Mouse (Mus musculus): ENCODE results near the gene Ide. TPM values are rescaled to one million over a fixed set of nuclear protein-coding genes. Genes with fewer than 3 reads are reported as not detected.

The Ide gene
- polyA plus RNA-seq, 1 experiment = 24.7 TPM

DNA sequence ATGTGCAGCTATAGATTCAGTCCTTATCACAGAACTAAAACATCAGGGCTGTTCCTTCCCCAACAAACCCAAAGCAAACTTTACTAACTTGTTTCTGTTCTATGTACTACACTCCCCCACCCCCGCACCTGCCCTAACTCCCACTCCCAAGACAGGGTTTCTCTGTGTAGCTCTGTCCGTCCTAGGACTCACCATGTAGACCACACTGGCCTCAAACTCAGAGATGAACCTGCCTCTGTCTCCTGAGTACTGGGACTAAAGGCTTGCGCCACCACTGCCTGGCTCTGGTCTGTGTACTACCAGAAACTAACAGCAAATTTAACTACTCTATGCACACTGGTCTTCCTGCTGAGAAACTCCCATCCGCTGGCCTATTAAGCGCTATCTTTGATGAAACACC lies 32.8 kb downstream of the Ide start:
- no peak for DNase-seq (ENCODE audit: low read depth)
- no peak for TF ChIP-seq CTCF (IDR thresholded peaks at IDR 0.05; ENCODE audit: borderline replicate concordance, extremely low read depth, insufficient read depth, insufficient read length)
- no peak for TF ChIP-seq POLR2A (IDR thresholded peaks at IDR 0.05; ENCODE audit: borderline replicate concordance, extremely low read depth, insufficient read depth, insufficient read length, poor library complexity, severe bottlenecking)

DNA sequence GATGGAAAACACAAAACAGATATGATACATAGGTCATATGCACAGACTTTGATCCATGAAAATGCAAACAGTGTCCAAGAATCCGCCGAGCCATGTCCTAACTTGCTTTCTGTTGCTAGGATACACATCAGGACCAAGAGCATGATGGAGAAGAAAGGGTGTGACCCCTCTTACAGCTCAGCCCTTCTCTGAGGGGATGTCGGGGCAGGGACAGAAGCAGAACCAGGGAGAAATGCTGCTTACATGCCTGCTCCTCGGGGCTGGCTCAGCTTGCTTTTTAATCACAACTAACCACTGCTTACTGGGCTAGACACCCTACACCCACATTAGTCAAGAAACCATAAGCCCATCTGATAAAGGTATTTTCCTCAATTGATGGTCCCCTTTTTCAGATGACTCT lies 33.6 kb downstream of the Ide start:
- TF ChIP-seq CTCF (IDR thresholded peaks at IDR 0.05; ENCODE audit: borderline replicate concordance, extremely low read depth, insufficient read depth, insufficient read length) (no peak), POLR2A (IDR thresholded peaks at IDR 0.05; ENCODE audit: borderline replicate concordance, extremely low read depth, insufficient read depth, insufficient read length, poor library complexity, severe bottlenecking) (no peak)
- peak; percentile 30 for DNase-seq (ENCODE audit: low read depth)

DNA sequence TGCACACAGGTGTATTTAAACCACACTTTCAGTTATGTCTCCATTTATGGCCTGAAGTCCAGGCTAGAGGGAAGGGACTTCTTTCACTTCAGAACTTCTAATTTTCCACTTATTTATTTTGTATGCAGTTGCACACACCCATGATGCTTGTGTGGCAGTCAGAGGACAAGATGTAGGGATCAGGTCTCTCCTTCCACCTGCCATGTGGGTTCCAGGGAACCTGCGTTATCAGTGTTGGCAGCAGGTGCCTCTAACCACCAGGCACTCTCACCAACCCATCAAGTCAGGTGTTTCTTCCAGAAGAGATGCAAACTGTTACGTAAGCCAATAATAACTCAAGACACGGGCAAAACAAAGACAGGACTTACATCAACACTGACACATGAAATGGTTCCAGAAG lies 35.9 kb downstream of the Ide start:
- TF ChIP-seq CTCF (IDR thresholded peaks at IDR 0.05; ENCODE audit: borderline replicate concordance, extremely low read depth, insufficient read depth, insufficient read length) (no peak), POLR2A (IDR thresholded peaks at IDR 0.05; ENCODE audit: borderline replicate concordance, extremely low read depth, insufficient read depth, insufficient read length, poor library complexity, severe bottlenecking) (no peak)
- no peak for DNase-seq (ENCODE audit: low read depth)

DNA sequence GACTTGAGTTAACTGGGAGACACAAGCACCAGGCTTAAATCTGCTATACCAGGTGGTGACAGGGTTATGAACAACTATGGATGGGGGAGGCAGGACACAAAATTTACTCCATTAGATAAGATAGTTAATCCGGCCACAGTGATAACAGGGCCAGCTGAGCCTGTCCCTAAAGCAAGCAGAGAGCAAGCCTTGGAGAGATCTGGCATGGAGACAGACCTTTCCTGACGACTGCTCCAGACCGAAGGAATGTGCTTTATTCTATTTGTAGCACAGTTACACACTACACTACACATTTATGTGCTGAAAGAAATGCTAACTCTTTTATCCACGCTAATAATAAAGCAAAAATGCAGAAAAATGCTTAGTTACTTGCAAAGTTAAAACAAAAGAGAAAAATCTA lies 46.0 kb downstream of the Ide start:
- no peak for TF ChIP-seq POLR2A (IDR thresholded peaks at IDR 0.05; ENCODE audit: borderline replicate concordance, extremely low read depth, insufficient read depth, insufficient read length, poor library complexity, severe bottlenecking)
- TF ChIP-seq CTCF (IDR thresholded peaks at IDR 0.05; ENCODE audit: borderline replicate concordance, extremely low read depth, insufficient read depth, insufficient read length) = no peak
- no peak for DNase-seq (ENCODE audit: low read depth)

DNA sequence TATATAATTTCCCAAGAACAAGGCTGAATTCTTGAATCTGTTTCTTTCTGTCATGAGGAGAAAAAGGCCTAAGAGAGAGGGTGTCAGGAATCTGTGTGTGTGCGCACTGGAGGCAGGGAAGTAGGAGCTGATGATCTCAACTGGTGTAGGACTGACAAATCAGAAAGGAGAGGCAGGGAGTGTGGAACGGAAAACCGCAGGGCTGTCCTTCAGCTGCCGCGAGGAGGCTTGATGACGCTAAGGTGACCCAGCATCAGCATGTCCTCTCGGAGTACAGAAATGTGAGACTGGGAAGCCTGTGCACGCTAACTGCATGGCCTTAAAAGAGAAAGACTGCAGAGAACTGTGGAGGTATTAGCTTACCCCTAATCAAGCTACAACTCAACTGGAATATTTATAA lies 46.7 kb downstream of the Ide start:
- TF ChIP-seq CTCF (IDR thresholded peaks at IDR 0.05; ENCODE audit: borderline replicate concordance, extremely low read depth, insufficient read depth, insufficient read length) (no peak), POLR2A (IDR thresholded peaks at IDR 0.05; ENCODE audit: borderline replicate concordance, extremely low read depth, insufficient read depth, insufficient read length, poor library complexity, severe bottlenecking) (no peak)
- no peak for DNase-seq (ENCODE audit: low read depth)

DNA sequence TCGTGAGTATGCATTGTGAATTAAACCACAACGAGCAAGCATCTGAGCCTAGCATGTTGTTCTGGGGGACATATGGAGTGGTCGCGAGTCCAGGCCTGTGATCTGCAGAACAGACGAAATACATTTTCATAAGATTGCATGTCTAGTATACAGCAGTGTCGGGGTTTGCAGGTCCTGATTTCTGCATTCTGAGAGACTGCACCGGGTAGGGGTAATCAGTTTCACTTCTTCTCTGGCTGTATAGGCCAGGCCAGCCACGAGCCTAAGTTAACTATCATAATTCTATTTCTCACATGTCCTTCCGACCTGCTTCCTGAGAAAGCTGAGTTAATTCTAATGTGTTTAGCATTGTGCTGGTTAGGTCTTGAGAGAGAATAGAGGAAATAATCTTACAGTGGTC lies 52.9 kb downstream of the Ide start:
- TF ChIP-seq POLR2A (IDR thresholded peaks at IDR 0.05; ENCODE audit: borderline replicate concordance, extremely low read depth, insufficient read depth, insufficient read length, poor library complexity, severe bottlenecking) = no peak
- no peak for TF ChIP-seq CTCF (IDR thresholded peaks at IDR 0.05; ENCODE audit: borderline replicate concordance, extremely low read depth, insufficient read depth, insufficient read length)
- no peak for DNase-seq (ENCODE audit: low read depth)

DNA sequence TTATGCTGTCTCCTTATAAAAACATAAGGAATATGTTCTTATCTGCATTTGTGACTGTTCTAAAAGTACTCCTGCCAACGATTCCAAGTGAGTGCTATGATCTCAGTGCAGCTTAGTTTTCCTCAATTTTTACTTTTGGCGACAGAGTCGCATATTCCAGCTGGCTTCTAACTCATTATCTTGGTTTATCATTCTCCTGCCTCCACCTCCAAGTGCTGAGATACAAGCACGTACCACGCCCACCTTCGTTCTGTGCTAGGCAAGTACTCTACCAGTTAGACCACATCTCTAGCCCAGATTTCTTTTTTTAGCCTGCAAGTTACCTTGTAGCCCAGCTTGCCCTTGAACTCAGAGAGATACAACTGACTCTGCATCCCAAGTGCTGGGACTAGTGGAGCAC lies 54.5 kb downstream of the Ide start:
- TF ChIP-seq CTCF (IDR thresholded peaks at IDR 0.05; ENCODE audit: borderline replicate concordance, extremely low read depth, insufficient read depth, insufficient read length) (no peak), POLR2A (IDR thresholded peaks at IDR 0.05; ENCODE audit: borderline replicate concordance, extremely low read depth, insufficient read depth, insufficient read length, poor library complexity, severe bottlenecking) (no peak)

DNA sequence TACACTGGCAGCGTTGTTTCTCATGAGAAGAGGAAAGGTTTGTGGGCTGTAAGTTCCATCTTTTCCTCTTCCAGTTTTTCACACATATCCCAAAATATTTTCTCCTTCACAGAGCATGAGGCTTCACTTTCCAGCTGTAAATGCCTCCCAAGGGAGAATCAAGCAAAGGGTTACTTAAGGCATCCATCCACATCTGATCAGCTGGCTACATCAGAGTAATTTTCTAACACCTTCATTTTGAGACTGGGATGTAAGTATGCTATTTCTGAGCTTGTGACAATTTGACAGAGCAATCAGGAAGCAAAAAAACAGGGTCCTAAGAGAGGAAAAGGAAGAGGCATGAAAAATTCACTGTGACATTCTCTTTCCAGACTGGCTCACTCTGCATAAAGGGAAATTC lies 55.9 kb downstream of the Ide start:
- no peak for DNase-seq (ENCODE audit: low read depth)
- TF ChIP-seq CTCF (IDR thresholded peaks at IDR 0.05; ENCODE audit: borderline replicate concordance, extremely low read depth, insufficient read depth, insufficient read length) (no peak), POLR2A (IDR thresholded peaks at IDR 0.05; ENCODE audit: borderline replicate concordance, extremely low read depth, insufficient read depth, insufficient read length, poor library complexity, severe bottlenecking) (no peak)

More for the DNA sequence above, 54.5 kb downstream of the Ide start:
- no peak for DNase-seq (ENCODE audit: low read depth)

DNA sequence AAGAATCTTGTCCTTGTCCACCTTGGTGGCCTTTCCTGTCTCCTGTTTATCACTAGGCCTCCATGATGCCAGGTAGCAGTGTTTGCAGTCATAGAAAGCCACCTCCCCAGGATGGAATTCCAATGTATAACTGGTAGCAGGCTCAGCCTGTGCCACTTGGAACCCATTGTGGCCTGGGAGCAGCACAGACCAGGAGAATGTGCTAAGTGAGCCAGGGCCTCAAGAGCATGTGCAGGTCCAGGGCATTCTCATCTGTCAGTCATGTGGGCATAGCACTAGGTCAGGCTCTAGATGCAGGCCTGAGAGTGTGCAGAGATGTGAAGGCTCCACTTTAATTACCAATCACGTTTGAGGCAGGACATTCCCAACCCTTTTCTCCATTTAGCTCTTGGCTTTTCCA lies 58.5 kb downstream of the Ide start:
- TF ChIP-seq POLR2A (IDR thresholded peaks at IDR 0.05; ENCODE audit: borderline replicate concordance, extremely low read depth, insufficient read depth, insufficient read length, poor library complexity, severe bottlenecking) (no peak), CTCF (IDR thresholded peaks at IDR 0.05; ENCODE audit: borderline replicate concordance, extremely low read depth, insufficient read depth, insufficient read length) (no peak)
- no peak for DNase-seq (ENCODE audit: low read depth)

DNA sequence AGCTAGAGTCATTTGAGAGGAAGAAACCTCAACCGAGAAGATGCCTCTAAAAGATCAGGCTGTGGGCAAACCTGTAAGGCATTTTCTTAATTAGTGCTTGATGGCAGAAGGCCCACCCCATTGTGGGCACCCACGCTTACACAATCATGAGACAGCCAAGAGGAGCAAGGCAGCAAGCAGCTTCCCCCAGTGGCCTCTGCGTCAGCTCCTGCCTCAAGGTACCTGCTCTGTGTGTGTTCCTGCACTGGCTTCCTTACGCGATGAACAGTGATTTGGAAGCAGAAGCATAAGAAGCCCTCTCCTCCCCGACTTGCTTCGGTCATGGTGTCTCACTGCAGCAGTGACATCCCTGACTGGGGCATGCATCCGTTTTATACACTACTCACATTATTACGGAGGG lies 62.1 kb downstream of the Ide start:
- no peak for DNase-seq (ENCODE audit: low read depth)
- TF ChIP-seq CTCF (IDR thresholded peaks at IDR 0.05; ENCODE audit: borderline replicate concordance, extremely low read depth, insufficient read depth, insufficient read length) = no peak
- TF ChIP-seq POLR2A (IDR thresholded peaks at IDR 0.05; ENCODE audit: borderline replicate concordance, extremely low read depth, insufficient read depth, insufficient read length, poor library complexity, severe bottlenecking) = no peak

DNA sequence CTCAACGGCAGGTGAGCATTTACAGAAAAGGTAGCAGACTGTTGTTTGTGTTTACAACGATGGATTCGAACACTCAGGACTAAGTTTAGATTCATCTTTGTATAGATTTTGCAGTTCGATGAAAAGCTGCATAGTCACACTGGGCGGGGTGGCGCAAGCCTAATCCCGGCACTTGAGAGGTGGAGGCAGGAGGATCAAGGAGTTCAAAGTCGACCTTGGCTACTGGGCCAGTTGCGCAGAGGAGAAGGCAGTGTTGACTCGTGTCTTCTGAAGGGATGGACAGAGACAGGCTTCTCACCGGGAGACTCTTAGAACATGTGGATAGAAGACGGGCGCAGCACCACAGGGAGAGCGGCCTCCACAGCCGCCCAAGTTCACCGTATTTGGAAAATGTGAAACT lies 68.5 kb downstream of the Ide start:
- TF ChIP-seq POLR2A (IDR thresholded peaks at IDR 0.05; ENCODE audit: borderline replicate concordance, extremely low read depth, insufficient read depth, insufficient read length, poor library complexity, severe bottlenecking) (no peak), CTCF (IDR thresholded peaks at IDR 0.05; ENCODE audit: borderline replicate concordance, extremely low read depth, insufficient read depth, insufficient read length) (no peak)
- DNase-seq (ENCODE audit: low read depth) = no peak

DNA sequence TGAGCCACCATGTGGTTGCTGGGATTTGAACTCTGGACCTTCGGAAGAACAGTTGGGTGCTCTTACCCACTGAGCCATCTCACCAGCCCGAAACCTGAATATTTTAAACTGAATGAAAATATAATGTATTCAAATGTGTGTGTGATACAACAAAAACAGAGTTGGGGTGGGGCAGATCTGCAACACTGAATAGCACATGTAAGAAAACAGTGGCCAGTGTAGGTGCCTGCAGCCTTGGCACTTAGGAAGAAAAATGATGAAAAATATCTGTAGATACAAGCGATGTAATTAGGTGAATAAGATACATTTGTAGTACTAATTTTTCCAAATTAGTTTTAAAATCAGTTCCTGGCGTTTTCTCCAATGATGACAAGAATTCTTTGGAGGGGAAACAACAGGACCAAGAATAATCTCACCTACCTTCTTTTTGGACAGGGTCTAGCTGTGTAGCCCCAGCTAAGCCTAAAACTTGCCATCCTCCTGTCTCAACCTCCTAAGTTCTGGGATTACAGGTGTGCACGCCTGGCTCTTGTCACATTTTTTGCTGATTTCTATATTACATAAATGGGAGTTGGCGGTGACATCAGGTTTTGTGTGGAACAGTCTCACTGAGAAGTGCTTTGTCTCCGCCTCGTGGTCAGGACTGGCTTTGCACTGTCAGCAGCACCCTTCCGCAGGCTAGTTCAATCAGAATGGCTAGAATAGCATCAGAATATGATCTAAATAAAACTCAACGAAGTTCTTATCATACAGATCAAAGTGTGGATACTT lies 72.1 kb downstream of the Ide start:
- peak; percentile 95 for DNase-seq (ENCODE audit: low read depth)
- TF ChIP-seq CTCF (IDR thresholded peaks at IDR 0.05; ENCODE audit: borderline replicate concordance, extremely low read depth, insufficient read depth, insufficient read length) (peak; percentile 99), POLR2A (IDR thresholded peaks at IDR 0.05; ENCODE audit: borderline replicate concordance, extremely low read depth, insufficient read depth, insufficient read length, poor library complexity, severe bottlenecking) (no peak)

Data from brain, embryonic 14.5 days (tissue).